In the genomic region with DNA sequence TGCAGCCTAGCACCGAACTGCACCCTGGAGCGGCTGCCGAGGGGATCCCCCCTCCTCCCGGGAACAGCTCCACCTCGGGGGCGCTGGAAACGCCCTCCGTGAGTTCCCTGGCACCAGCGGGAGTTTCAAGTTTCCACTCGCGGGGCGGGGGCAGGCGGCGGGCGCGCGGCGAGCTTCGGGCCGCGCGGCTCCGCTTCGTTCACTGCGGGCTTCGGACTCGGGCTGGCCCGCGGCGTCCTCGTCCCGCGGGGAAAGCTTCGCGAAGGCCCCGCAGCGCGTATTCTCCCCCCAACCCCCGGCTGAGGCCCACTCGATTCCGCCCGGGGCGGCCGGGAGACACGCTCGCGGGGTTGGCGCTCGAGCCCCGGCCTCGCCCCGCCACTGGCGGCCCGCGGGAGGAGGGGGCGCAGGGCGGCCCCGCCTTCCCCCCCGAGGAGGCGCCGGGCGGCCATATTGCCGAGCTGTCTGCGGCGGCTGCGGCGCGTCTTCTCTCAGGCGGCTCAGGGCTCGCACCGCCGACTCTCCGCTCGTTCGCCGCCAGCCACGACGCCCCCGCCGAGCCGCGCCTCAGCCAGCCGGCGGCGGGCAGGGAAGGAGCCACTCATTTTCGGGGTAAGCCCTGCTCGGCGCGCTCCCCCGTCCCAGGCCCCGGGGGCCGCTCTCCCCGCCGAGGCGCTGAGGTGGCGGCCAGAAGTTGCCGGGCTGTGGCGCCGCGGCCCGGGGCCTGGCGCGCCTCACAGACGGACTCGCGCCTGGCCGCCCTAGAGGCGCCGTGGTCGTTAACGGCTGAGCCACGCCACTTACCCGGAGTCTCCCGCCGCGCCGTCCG, we compare ENCODE assay signal across 8 mouse cellular contexts. TPM values are rescaled to one million over a fixed set of nuclear protein-coding genes. Genes with fewer than 3 reads are reported as not detected.
DNase-seq lines count a peak whose midpoint lies in the region; ATAC-seq and TF ChIP-seq lines count a peak whose summit lies in the region.

No protein-coding gene starts in this region.

- no peaks in the 10 kb centered on the region for H3K27me3 ChIP-seq in forebrain, embryonic 15.5 days
- no peaks in the 10 kb centered on the region for H3K27me3 ChIP-seq in lung, embryonic 14.5 days (ENCODE audit: insufficient read depth, low read length)

- intact Hi-C loops in heart, postnatal 25 days (cut with DNase I), result loop anchor here (2.0 to 5.0 kb wide), 3 partner anchors 49 to 119 kb away; no protein-coding TSS in a partner anchor

- 0 out of 4 replicates have a peak, but pooled peaks cover 0 to 2% of the 10 kb centered on the region in 2 experiments for H3K4me1 ChIP-seq in ES-E14 (ENCODE audit: control insufficient read depth in 2 of 2, insufficient read depth in 2 of 2, low read length in 2 of 2, poor library complexity in 1 of 2)
- peaks cover 33% of the 10 kb centered on the region for H3K4me1 ChIP-seq in forebrain, embryonic 15.5 days
- peaks cover 11% of the 10 kb centered on the region for H3K4me1 ChIP-seq in lung, embryonic 14.5 days (ENCODE audit: insufficient read depth)

- DNase-seq in ES-E14 (ENCODE audit: low read depth, low spot score), result peak; percentile 42
- peak; percentile 72 for DNase-seq in cerebellum, adult 11 months
- DNase-seq in heart, postnatal 25 days (ENCODE audit: low spot score), result peak; percentile 80
- peak; percentile 63 to 71 for DNase-seq in layer of hippocampus, adult 2 months (ENCODE audit: low spot score in 2 of 2)
- peak; percentile 92 for DNase-seq in lung, embryonic 14.5 days
- peak; percentile 87 for DNase-seq in testis, postnatal 14 days (ENCODE audit: low spot score)

- peak overlapping the region; percentile 99 for H3K9ac ChIP-seq in ES-E14 (ENCODE audit: insufficient read depth, low read depth, low read length, poor library complexity, severe bottlenecking)
- H3K9ac ChIP-seq in forebrain, embryonic 15.5 days (replicated peaks), result peak overlapping the region; percentile 95
- H3K9ac ChIP-seq in lung, embryonic 14.5 days, result peak overlapping the region; percentile 95

- under 1% methylated on average over 92 of the region's 118 CpGs for WGBS in forebrain, embryonic 15.5 days
- under 1% methylated on average over 85 of the region's 118 CpGs for WGBS in lung, embryonic 14.5 days

- peak; percentile 30 for TF ChIP-seq CTCF in layer of hippocampus, adult 2 months (conservative IDR thresholded peaks at IDR 0.05)
- TF ChIP-seq CTCF in lung, embryonic 14.5 days (IDR thresholded peaks at IDR 0.05; ENCODE audit: low read depth), result no peak

- peak overlapping the region; percentile 76; the same call in 1 of the 2 replicates for H3K27ac ChIP-seq in ES-E14 (ENCODE audit: insufficient read depth, low read depth, low read length, poor library complexity, severe bottlenecking)
- peak overlapping the region; percentile 99 for H3K27ac ChIP-seq in forebrain, embryonic 15.5 days (replicated peaks)
- H3K27ac ChIP-seq in layer of hippocampus, adult 2 months, result peak overlapping the region; percentile 98
- peak overlapping the region; percentile 100 for H3K27ac ChIP-seq in lung, embryonic 14.5 days (ENCODE audit: low read depth)

- H3K4me3 ChIP-seq in ES-E14 (ENCODE audit: insufficient read depth in 1 of 2, low read depth in 1 of 2, low read length in 2 of 2, poor library complexity in 1 of 2, severe bottlenecking in 1 of 2), result peak overlapping the region; percentile 93 to 96
- peak overlapping the region; percentile 89 for H3K4me3 ChIP-seq in forebrain, embryonic 15.5 days
- peak overlapping the region; percentile 82 for H3K4me3 ChIP-seq in layer of hippocampus, adult 2 months
- H3K4me3 ChIP-seq in lung, embryonic 14.5 days (ENCODE audit: low read depth, low read length), result peak overlapping the region; percentile 96

- ATAC-seq in forebrain, embryonic 15.5 days (replicated peaks), result peak; percentile 95
- ATAC-seq in lung, embryonic 14.5 days (ENCODE audit: insufficient read depth), result peak; percentile 93
- peak; percentile 72 for ATAC-seq in neutrophil, adult 5-6 weeks (ENCODE audit: extremely low read depth, insufficient number of reproducible peaks, low FRiP score, poor library complexity, severe bottlenecking)

- peak overlapping the region; percentile 67 for H3K4me2 ChIP-seq in forebrain, embryonic 15.5 days (replicated peaks)
- peak overlapping the region; percentile 81 for H3K4me2 ChIP-seq in lung, embryonic 14.5 days

- in situ Hi-C loops in ES-E14 (cut with MboI; ENCODE audit: low sequenced_read_pairs in 2 of 2, unreplicated experiment in 2 of 2), result no loop called here

- H3K9me3 ChIP-seq in ES-E14 (ENCODE audit: control insufficient read depth, insufficient read depth, low read depth, low read length), result no peaks in the 10 kb centered on the region
- no peaks in the 10 kb centered on the region for H3K9me3 ChIP-seq in forebrain, embryonic 15.5 days
- H3K9me3 ChIP-seq in lung, embryonic 14.5 days (ENCODE audit: low read depth, low read length), result no peaks in the 10 kb centered on the region

- H3K36me3 ChIP-seq in ES-E14 (ENCODE audit: control insufficient read depth, insufficient read depth, low read length, poor library complexity, severe bottlenecking), result no peaks in the 10 kb centered on the region
- no peaks in the 10 kb centered on the region for H3K36me3 ChIP-seq in forebrain, embryonic 15.5 days
- no peaks in the 10 kb centered on the region for H3K36me3 ChIP-seq in lung, embryonic 14.5 days (ENCODE audit: insufficient read depth)

TF ChIP-seq in ES-E14, 5 proteins besides CTCF, POLR2A, EP300 and RAD21:
- 0 out of 2 replicates have a peak, but pooled peaks have one; percentile 20 for TF ChIP-seq HCFC1 (IDR thresholded peaks at IDR 0.05; ENCODE audit: borderline replicate concordance, insufficient read depth, low read length)
- no peak for TF ChIP-seq ZC3H11A (IDR thresholded peaks at IDR 0.05; ENCODE audit: borderline replicate concordance, low read depth, low read length)
- TF ChIP-seq MAFK (IDR thresholded peaks at IDR 0.05; ENCODE audit: insufficient read depth, low read depth, low read length), result no peak
TF ChIP-seq in ES-E14: peak in this region for 1.

RNA-seq across cellular contexts. Expression of gene Rdx, which starts 1.1 kb away (rescaled TPM):
- total RNA-seq in ES-E14 (2012; rRNA removed), result 73.3 and 97.0 TPM in 2 replicates
- 105 and 108 TPM in 2 replicates for polyA plus RNA-seq in forebrain, embryonic 15.5 days (2015; fragmentation: Nextera tagmentation; extraction: Ambion mirVana)
- total RNA-seq in heart, postnatal 25 days (2021), result 10 to 100 TPM; 91.6 to 92.5 TPM
- 10 to 100 TPM; 49.9 to 51.2 TPM for total RNA-seq in layer of hippocampus, adult 2 months (2021)
- polyA plus RNA-seq in lung, embryonic 14.5 days (2014; fragmentation: Nextera tagmentation; extraction: Ambion mirVana), result 168 and 174 TPM in 2 replicates
- total RNA-seq in neutrophil, adult 5-6 weeks (2017), result 82.8 and 85.5 TPM in 2 replicates

Comparison
In these comparisons a context has a peak if more than half of its experiments do, and no peak if none do; other contexts are left out.
1. Peak in every context shown above with its lines: DNase-seq, ATAC-seq, H3K4me3 ChIP-seq and H3K27ac ChIP-seq.
2. DNase-seq: peak in every context shown above with its lines; median percentile 92 in lung, embryonic 14.5 days; 87 in testis, postnatal 14 days; 80 in heart, postnatal 25 days; 72 in cerebellum, adult 11 months; 67 in layer of hippocampus, adult 2 months; 42 in ES-E14.